Mouse (Mus musculus): ENCODE measurements around the gene Zfp978.
"Not testable (repeated sequence)": the region's sequence is repeated elsewhere in the genome, so short reads cannot be mapped to it uniquely, and the experiment has no call there.

The Zfp978 gene

DNA sequence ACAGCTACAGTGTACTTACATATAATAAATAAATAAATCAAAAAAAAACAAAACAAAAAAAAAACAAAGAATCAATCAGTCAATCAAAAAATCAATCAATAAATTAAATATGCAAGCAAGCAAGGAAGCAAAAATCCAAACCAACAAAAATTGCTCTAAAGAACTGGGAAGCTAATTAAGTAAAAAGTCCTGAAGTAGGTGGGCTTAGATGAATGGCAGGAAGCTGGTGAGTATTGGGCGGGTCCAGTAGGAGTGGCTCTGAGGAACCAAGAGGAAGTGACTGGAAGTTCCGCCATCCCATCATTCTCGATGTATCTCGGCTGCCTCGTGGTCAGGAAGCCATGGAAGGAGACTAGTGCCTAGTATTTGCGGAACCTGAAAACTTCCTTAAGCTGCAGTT, at the start of gene Zfp978:
Zfp978 (plus strand) TSS at position 301 of the 400 bp plus-strand sequence.
- DNase-seq (ENCODE audit: low read depth, low spot score): not testable (repeated sequence)

DNA sequence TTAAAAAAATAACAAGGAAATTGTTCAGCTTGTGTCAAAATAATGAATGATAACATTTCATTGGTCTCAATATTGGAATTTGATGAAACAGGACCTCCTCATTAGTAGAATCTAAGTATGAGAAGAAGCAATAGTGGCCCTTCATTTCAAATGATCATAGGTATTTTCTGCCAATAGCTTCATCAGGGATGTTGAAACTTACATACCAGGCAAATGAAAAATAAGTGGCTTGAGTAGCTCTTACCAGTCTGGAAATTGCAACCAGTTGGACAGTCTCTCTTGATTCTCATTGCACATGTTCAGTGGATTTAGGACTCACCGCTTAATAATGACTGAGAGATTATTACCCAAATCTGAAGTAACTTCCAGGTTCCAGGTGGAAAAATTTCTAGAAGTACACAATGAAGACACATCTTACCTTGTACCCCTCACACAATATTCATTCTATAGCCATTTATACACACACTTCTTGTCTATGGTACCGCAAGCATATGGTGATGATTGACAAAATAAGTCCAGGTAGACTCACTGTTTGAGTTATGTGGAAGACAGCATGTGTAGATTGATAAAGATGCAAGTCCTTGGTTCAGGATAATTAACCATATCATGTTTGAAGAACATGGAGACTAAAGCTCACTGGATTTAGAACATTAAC, 25.9 kb upstream of the Zfp978 start:
- DNase-seq (ENCODE audit: low read depth, low spot score): not testable (repeated sequence)

DNA sequence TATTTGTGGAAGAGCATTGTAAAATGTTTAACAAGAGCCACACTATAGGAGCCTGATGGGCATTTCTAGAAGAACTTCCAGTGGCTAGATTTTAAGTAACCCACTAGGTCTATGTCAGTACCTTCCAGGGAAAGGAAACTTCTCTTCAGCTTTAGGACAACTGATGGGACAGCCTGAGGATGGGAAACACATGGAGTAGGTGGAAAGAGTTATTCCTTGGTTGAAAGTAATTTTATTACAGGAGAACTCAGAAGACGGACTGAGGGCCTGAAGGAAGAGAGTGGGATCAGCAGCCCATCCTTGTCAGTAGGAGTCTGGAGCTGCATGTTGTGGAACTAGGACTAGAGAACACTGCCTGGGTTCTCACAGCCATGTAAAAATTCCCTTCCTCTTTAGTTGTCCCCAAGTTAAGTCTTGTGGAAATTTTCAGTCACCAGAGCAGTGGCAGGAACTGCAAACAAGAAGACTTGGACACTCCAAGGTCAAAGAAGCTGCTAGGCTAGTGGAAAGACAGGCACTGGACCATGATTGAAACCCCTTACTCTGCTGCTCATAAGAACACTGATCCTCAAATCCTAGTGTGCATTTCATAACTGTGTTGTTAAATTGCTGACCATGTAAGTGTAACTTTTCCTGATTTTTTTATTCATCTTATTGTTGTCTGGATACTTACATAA, 25.3 kb upstream of the Zfp978 start:
- not testable (repeated sequence) for DNase-seq (ENCODE audit: low read depth, low spot score)

DNA sequence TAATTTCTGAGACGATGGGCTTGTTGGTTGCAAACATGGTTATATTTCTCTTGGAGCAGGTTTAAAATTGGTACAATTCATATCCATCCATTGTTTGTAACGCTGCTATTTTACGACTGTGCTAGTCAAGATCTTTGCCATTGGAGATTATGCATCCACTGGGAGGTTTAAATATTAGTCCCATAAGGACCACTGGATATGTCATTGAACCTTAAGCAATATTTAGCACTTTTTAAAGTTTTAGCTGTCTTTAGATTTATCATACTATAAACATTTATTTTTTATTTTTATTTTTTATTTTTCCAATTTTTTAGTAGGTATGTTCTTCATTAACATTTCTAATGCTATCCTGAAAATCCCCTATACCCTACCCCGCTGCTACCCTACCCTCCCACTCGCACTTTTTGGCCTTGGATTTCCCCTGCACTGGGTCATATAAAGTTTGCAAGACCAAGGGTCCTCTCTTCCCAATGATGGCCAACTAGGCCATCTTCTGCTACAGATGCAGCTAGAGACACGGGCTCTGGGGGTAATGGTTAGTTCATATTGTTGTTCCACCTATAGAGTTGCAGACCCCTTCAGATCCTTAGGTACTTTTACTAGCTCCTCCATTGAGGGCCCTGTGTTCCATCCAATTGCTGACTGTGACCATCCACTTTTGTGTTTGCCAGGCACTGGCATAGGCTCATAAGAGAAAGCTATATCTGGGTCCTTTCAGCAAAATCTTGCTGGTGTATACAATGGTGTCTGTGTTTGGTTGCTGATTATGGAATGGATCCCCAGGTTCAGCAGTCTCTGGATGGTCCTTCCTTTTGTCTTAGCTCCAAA, 24.5 kb upstream of the Zfp978 start:
- not testable (repeated sequence) for DNase-seq (ENCODE audit: low read depth, low spot score)

DNA sequence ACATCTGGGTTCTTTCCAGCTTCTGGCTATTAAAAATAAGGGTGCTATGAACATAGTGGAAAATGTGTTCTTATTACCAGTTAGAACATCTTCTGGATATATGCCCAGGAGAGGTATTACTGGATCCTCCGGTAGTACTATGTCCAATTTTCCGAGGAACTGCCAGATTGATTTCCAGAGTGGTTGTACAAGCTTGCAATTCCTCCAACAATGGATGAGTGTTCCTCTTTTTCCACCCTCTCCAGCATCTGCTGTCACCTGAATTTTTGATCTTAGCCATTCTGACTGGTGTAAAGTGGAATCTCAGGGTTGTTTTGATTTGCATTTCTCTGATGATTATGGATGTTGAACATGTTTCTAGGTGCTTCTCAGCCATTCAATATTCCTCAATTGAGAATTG, 23.6 kb upstream of the Zfp978 start:
- not testable (repeated sequence) for DNase-seq (ENCODE audit: low read depth, low spot score)

DNA sequence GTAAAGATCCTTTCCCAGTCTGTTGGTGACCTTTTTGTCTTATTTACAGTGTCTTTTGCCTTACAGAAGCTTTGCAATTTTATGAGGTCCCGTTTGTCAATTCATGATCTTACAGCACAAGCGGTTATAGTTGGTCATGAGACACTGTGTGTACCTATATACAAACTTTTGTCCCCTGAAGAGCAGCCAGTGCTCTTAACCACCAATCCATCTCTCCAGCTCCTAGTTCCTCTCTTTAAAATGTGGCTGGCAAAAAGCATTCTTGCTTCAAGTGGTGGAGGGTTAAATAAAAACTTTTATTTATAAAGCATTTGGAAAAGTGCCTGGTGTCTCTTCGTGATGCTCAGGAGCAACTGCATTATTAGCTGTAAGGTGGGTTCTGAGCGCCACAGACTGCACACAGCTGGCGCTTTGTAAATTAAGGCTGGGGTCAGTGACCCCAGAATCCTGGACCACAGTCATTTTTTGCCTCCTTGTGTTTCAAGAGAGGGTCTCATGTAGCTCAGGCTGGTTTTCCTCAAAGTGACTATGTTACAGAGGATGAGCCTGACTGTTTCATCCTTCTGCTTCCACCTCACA, 23.0 kb upstream of the Zfp978 start:
- DNase-seq (ENCODE audit: low read depth, low spot score): no peak

DNA sequence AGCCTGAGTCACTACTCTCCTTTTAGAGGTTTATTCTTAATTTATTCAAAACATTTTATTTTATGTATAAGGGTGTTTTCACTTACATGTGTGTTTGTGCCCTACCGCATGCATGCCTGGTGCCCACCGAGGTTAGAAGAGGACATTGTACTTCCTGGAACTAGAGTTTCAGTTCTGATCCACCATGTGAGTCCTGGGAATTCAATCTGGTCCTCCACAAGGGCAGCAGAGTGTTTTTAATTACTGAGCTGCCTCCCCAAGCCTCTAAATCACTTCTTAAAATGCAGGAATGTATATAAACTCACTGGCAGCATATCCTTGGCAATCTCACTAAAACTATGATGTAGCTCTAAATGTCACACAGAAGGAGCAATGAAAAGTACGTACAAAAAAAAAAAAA, 22.4 kb upstream of the Zfp978 start:
- not testable (repeated sequence) for DNase-seq (ENCODE audit: low read depth, low spot score)

DNA sequence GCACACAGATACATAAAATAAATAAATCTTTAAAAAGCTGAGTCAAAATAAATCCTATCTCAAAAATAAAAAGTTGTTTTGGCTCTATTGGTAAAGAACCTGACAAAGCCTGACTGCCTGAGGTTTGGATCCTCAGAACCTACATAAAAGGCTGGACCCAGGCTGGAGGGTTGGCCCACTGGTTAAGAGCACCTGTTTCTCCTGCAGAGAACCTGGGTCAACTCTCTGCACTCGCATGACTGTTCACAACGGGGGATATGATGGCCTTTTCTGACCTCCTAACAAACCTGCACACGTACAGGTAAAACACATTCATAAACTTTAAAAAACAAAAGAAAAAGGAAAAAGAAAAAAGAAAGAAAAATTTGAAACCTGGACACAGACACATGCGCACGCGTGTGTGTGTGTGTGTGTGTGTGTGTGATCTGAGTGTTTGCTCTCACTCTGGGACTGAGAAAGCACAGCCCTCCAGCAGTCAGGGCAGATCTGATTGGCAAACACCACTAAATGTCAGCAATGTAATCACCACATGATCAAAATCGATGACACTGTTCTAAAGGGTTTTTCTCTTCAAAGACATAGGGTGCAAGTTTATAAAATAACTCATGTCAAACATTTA, 21.4 kb upstream of the Zfp978 start:
- DNase-seq (ENCODE audit: low read depth, low spot score): not testable (repeated sequence)

DNA sequence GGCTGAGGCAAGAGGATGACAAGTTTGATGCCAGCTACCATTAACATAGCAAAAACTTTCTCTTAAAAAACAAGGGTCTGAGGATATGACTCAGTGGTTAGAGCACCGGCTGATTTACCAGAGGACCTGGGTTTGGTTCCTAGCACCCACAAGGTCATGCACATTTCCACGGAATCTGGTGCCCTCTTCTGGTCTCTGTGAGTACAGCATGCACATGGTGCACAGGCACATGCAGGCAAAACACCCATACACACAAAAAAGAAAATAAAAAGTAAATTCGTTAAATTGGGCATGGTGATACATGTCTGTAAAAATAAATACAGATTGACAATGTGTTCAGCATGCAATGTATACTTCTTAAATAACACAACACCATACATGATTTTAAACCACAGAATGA, 20.9 kb upstream of the Zfp978 start:
- not testable (repeated sequence) for DNase-seq (ENCODE audit: low read depth, low spot score)

DNA sequence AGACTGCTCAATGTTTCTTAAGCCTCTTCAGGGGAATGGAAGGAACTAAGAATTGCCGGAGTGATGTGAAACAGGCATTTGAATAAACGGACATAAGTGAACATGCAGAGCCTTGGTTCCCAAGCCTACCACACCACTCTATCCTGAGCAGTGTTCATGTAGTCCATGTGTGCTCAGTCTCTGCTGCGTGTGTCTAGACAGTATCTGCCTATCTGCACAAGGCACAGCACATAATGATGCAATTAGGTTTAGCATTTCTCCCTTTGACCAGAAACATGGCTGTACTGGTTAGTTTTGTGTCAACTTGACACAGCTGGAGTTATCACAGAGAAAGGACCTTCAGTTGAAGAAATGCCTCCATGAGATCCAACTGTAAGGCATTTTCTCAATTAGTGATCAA, 20.2 kb upstream of the Zfp978 start:
- not testable (repeated sequence) for DNase-seq (ENCODE audit: low read depth, low spot score)

DNA sequence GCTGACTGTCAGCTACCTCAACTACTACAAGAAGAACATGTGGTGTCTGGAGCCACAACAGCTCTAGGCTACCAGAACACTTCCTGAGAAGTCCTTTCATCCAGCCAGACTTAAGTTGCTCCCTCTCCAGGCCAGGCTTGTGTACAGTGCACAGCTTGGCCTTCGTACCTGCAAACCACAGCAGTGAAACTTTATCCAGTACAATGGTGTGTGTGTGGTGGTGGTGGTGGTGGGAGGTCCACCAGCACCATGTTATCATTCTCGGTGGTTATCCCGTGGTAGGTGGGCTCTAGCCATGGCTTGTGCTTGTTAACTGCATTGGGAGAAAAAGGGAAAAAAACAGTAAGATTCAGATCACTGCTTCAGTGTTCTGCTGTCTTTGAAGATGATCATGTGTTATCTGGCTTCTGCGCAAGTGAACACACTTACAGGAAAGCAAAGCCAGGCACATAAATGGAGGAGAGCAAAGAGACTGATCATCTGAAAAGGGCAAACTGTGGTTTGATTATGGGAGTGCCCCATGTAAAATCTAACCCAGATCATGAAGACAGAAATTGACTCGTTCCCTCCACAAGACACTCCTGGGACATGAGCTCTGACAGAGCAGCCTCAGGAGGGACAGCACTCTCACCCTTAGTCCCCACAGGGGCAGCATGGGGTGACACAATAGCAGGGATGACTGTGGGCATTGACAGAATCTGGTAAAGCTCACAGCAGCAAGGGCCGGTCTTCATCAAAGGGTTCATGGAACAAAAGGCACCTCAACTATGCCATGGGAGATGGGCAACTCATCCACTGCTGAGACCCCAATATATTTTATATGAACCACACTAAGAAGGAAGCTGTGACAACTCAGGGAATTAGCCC, 17.8 kb upstream of the Zfp978 start:
- not testable (repeated sequence) for DNase-seq (ENCODE audit: low read depth, low spot score)

DNA sequence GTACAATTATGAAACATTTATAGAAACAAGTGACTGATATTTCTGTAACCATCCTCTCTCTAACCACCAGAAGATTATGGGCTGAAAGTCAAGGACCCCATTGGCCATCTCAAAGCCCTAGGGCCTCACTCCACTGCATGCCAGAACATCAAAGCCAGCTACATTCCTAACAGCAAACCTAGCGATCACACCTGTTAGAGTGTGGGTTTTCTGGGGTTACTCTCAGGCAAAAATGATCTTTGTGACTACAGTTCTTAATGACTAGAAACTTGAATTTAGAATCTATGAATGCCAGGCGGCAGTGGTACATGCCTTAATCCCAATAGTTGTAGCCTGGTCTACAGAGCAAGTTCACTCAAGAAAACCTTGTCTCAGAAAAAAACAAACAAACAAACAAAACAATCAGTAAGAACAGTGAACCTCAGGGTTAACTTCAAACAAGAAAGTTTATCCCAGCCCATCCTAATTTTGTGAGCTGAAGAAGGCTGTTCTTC, 16.0 kb upstream of the Zfp978 start:
- DNase-seq (ENCODE audit: low read depth, low spot score): not testable (repeated sequence)

DNA sequence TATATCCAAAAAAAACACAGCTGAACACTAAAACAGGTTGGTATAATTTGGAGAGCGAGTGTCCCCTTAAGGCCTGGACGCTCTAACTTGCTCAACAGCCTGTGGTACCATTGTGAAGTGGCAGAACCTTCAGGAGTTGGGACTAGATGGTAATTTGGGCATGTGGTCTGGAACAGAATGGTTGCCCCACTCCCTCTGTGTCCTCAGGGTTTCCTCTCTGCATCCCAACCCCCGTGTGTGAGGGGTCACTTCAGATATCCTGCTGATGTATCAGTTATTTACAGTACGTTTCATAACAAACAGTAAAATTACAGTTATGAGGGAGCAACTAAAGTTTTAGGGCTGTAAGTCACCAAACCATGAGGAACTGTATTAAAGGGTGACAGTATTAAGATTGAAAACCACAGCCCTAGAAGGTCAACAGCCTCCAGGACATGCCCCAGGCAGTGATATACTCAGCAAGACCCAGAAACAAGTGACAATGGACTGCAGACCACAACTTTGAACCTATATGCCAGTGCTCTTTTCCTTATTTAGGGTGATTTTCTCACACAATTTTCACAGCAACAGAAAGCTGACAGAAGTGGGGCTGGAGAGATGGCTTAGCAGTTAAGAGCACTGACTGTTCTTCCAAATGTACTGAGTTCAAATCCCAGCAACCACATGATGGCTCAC, 14.6 kb upstream of the Zfp978 start:
- DNase-seq (ENCODE audit: low read depth, low spot score): not testable (repeated sequence)

DNA sequence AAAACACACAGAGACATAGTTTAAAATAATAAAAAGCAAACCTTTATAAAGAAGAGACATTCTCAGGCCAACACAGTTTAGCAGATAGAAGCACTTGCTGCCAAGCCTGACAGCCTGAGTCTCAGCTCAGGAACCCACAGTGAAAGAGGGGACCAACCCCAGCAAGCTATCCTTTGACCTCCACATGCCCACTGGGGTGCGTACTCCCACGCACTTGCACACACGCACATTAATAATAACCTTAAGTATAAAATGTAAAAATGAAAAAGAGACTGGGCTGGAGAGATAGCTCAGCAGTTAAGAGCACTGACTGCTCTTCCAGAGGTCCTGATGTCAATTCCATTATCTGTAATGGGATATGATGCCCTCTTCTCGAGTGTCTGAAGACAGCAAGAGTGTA, 13.8 kb upstream of the Zfp978 start:
- not testable (repeated sequence) for DNase-seq (ENCODE audit: low read depth, low spot score)

DNA sequence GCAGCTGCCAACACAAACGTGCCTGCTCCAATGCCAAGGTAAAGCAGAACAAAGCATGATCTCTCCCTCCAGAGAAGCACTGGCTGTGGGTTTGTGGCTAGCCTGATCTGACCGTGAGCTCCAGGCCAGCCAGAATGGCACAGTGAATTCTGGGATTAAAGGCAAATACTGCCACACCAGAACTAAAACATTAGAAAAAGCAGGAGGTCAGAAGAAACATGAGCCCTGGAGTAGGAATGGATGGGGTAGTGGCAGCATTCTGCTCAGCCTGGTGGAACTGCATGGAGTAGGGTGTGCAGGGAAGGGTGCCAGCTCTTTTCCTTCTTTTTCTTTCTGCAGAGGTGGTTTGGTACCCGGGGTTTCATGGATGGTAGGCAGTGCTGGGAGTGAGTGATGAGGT, 13.2 kb upstream of the Zfp978 start:
- not testable (repeated sequence) for DNase-seq (ENCODE audit: low read depth, low spot score)

DNA sequence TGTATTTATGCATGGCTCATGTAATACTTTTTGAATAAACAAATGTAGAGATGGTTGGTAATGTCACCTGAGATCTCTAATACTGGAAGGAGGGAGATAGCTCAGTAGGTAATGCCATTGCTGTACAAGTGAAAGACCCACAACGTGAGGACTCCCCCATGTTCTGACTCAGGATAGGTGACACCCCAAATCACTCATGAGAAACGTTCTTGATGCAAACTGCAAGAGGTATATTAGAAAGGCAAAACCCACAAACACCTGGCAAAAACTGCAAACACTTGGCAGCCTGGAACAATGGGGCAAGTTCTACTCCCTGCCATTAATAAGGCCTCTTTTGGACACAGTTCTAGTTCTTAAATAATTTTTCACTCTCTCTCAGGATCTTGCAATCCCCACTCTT, 12.7 kb upstream of the Zfp978 start:
- DNase-seq (ENCODE audit: low read depth, low spot score): not testable (repeated sequence)

DNA sequence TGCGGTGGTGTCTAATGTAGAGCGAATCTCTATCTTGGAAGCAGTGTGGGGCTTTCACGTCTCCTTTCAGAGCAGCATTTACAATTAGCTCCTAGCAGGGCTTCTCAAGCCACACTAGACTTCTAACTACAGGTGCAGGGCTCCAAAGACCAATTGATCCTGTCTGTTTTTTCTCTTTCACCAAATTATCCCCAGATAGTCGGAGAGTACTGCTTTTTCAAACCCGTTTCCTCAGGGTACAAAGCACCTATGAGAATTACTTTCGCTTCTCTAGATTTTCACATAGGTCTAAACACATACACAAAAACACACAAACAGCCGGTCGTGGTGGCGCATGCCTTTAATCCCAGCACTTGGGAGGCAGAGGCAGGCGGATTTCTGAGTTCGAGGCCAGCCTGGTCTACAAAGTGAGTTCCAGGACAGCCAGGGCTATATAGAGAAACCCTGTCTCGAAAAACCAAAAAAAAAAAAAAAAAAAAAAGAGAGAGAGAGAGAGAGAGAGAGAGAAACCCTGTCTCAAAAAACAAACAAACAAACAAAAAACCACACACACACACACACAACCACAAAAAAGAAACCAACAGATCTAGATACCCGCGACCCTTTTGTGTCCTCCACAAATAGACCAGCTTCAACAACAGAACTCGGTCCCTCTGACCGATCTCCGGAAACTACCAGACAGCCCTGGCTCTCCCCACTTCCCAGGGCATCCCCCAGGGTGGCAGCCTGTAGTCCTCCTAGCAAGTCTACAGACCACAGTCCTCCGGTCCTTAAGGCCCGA, 12.0 kb upstream of the Zfp978 start:
- not testable (repeated sequence) for DNase-seq (ENCODE audit: low read depth, low spot score)

DNA sequence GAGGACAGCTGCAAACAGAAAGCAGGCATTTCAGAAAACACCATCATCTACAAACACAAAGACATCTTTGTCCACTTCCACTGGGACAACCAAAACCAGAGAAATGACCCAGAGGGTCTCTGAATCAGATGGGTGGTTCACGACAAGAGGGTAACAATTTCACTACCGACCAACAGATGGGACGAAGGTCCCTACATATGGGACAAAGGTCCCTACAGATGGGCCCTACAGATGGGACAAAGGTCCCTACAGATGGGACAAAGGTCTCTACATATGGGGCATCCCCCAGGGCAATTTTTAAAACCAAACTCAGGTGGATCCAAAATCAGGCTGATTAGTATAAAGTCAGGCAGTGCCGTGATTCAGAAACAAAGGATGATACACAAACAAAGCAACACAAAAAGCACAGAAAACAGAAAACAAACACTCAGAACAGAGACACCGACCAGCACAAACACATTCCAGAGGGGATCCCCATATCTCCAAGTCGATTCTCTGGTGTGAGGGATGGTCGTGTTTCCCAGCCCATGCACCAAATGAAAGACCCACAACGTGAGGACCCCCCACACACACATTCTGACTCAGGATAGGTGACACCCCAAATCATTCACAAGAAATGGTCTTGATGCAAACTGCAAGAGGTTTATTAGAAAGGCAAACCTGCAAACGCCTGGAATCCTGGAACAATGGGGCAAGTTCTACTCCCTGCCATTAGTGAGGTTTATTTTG, 11.3 kb upstream of the Zfp978 start:
- not testable (repeated sequence) for DNase-seq (ENCODE audit: low read depth, low spot score)
